Mouse (Mus musculus) limb, embryonic 11.5 days (tissue): ENCODE results near the gene Plcl2. TPM values are rescaled to one million over a fixed set of nuclear protein-coding genes. Genes with fewer than 3 reads are reported as not detected.

Source experiments
- ATAC-seq: fragments of 200-750 bp; cut with Nextera tagmentation; 2 replicates; pipeline ENCODE4 v1.8.0; 2017; ENCODE audit warnings: low read depth; ENCODE audit not compliant: insufficient number of reproducible peaks, low FRiP score, low TSS enrichment
- DNase-seq: peaks from one replicate; pipeline ENCODE4 v3.0.0-alpha.2; 2015; ENCODE audit warnings: low spot score
- H3K27ac ChIP-seq: fragments of 300-500 bp; sonication (generic); replicated peaks from 2 replicates; pipeline ENCODE4 v1.5.1; 2014; ENCODE audit warnings: low read depth, mild to moderate bottlenecking, low read length
- H3K27me3 ChIP-seq: fragments of 300-500 bp; sonication (generic); 2 replicates; pipeline ENCODE4 v1.6.1; 2014; ENCODE audit warnings: mild to moderate bottlenecking, low read length, mixed read lengths; ENCODE audit not compliant: control insufficient read depth, insufficient read depth
- H3K36me3 ChIP-seq: fragments of 300-500 bp; sonication (generic); 2 replicates; pipeline ENCODE4 v1.6.1; 2014; ENCODE audit warnings: mild to moderate bottlenecking, low read length, moderate library complexity, mixed read lengths; ENCODE audit not compliant: control insufficient read depth, insufficient read depth
- H3K4me1 ChIP-seq: fragments of 300-500 bp; sonication (generic); 2 replicates; pipeline ENCODE4 v1.6.1; 2014; ENCODE audit warnings: low read length, mixed read lengths; ENCODE audit not compliant: control insufficient read depth, insufficient read depth
- H3K4me2 ChIP-seq: fragments of 300-500 bp; sonication (generic); 2 replicates; pipeline ENCODE4 v1.6.1; 2014; ENCODE audit warnings: low read depth, mild to moderate bottlenecking, moderate library complexity; ENCODE audit not compliant: severe bottlenecking
- H3K4me3 ChIP-seq: fragments of 300-500 bp; sonication (generic); 2 replicates; pipeline ENCODE4 v1.5.1; 2014; ENCODE audit warnings: low read depth, low read length
- H3K9ac ChIP-seq: fragments of 300-500 bp; sonication (generic); 2 replicates; pipeline ENCODE4 v1.6.1; 2014; ENCODE audit warnings: mild to moderate bottlenecking, low read length
- H3K9me3 ChIP-seq: fragments of 300-500 bp; sonication (generic); 2 replicates; pipeline ENCODE4 v1.6.1; 2016; ENCODE audit warnings: low read length; ENCODE audit not compliant: control insufficient read depth
- WGBS: fragments of 180-500 bp; shearing (Covaris S2); extraction: QIAGEN DNeasy Blood & Tissue Kit; methylation state at CpG from one replicate; pipeline ENCODE4 v1.1.7; 2014; 5-methylcytosine and 5-hydroxymethylcytosine counted together
- polyA plus RNA-seq: library from polyadenylated mRNA; unstranded; fragments of >200 nt; fragmentation: Nextera tagmentation; extraction: Ambion mirVana; gene quantifications from 2 replicates; pipeline ENCODE4 v1.2.1, GENCODE M21; 2014

Plcl2 gene
- polyA plus RNA-seq, 1 experiment from 2014 or later = 5.3 TPM

- ATAC-seq (no peak), DNase-seq (no peak)
- Histone ChIP-seq H3K27me3 (no peaks in the 10 kb centered on the region), H3K9ac (no peak overlapping the region), H3K36me3 (no peaks in the 10 kb centered on the region), H3K4me1 (no peaks in the 10 kb centered on the region), H3K9me3 (no peaks in the 10 kb centered on the region), H3K4me3 (no peak overlapping the region), H3K27ac (no peak overlapping the region), H3K4me2 (no peak overlapping the region)
- 87% methylated on average over 4 of the region's 4 CpGs for WGBS
Measured at GRCm38 (mm10) chr17:50477277-50477676, 31.9 kb upstream of the Plcl2 start.

DNA sequence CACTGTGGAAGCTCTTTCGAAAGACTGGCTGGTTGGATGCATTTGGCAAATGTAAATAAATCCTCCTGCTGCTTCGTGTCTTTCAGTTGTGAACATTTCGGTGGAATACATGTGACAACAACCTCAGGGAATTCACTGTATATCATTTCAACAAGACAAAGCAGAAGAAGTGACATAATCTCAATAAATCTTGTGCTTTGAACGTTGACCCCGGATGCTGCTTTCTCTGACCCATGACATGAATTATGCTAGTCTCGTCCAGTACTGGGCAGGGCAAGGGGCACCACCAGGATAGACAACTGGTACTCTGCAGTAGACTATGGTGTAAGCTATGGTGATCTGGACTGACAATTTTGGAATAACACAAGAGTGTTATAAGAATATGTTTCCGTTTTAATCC lies 28.3 kb upstream of the Plcl2 start:
- H3K9ac ChIP-seq = no peak overlapping the region
- H3K4me1 ChIP-seq = no peaks in the 10 kb centered on the region
- no peak for ATAC-seq
- no peak for DNase-seq
- no peak overlapping the region for H3K27ac ChIP-seq
- no peaks in the 10 kb centered on the region for H3K27me3 ChIP-seq
- WGBS = 85% methylated on average over 7 of the region's 7 CpGs
- H3K4me3 ChIP-seq = no peak overlapping the region
- H3K9me3 ChIP-seq = no peaks in the 10 kb centered on the region
- H3K36me3 ChIP-seq = no peaks in the 10 kb centered on the region
- no peak overlapping the region for H3K4me2 ChIP-seq

GRCm38 (mm10) chr17:50483700-50484099 lies 25.5 kb upstream of the Plcl2 start:
- DNase-seq (no peak), ATAC-seq (no peak)
- no peak overlapping the region for H3K9ac ChIP-seq
- H3K4me2 ChIP-seq = no peak overlapping the region
- H3K4me3 ChIP-seq = no peak overlapping the region
- WGBS = 79% methylated on average over 7 of the region's 7 CpGs
- H3K4me1 ChIP-seq = no peaks in the 10 kb centered on the region
- H3K36me3 ChIP-seq = no peaks in the 10 kb centered on the region
- no peaks in the 10 kb centered on the region for H3K9me3 ChIP-seq
- no peak overlapping the region for H3K27ac ChIP-seq
- no peaks in the 10 kb centered on the region for H3K27me3 ChIP-seq

DNA sequence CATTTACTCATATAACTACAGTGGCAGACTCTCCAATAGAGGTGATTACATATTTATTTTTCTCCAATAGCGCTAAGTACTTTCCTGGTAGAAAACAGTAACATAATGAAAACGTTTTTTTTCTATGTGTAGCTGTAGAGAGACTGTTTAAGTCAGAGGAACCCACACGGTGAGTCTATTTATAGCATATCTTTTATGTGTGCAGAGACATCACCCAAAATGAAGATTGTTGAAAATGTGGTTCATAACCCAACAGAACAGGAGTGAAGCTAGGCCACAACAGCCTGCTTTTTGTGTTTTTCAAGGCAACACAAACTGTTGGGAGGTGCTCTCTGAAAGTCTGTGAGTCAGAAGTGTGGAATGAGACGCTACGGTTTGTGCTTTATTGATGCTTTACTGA lies 24.2 kb upstream of the Plcl2 start:
- H3K27me3 ChIP-seq = no peaks in the 10 kb centered on the region
- no peak overlapping the region for H3K9ac ChIP-seq
- ATAC-seq (no peak), DNase-seq (no peak)
- 80% methylated on average over 5 of the region's 5 CpGs for WGBS
- no peak overlapping the region for H3K4me3 ChIP-seq
- H3K4me1 ChIP-seq = no peaks in the 10 kb centered on the region
- H3K4me2 ChIP-seq = no peak overlapping the region
- H3K36me3 ChIP-seq = no peaks in the 10 kb centered on the region
- H3K9me3 ChIP-seq = no peaks in the 10 kb centered on the region
- no peak overlapping the region for H3K27ac ChIP-seq

DNA sequence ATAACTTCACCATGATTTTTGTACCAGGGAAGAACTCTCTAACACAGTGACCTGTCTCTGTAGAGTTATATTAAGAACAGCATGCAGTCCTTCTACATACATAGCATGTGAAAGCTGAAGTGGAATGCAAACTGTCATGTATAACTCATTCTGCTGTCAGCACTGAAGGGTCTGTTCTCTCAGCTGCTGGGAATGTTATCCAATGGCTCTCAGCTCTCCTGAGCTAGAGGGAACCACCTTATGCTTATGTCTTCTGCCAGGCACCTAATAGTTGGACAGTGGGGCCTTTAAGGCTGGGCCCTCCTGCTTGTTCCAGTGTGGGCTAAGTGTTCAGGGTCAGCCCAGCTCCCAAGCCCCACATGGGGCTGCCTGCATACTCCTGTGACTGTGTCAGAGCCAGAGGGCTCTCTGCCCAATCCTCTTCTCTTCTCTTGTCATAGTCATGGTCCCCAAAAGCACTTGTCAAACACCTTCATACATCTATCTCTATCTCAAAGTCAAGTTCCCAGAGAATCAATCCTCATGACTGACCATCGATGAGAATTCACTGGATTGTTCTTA lies 22.1 kb upstream of the Plcl2 start:
- Histone ChIP-seq H3K4me2 (no peak overlapping the region), H3K9ac (no peak overlapping the region), H3K27me3 (no peaks in the 10 kb centered on the region), H3K36me3 (no peaks in the 10 kb centered on the region), H3K9me3 (no peaks in the 10 kb centered on the region), H3K27ac (no peak overlapping the region), H3K4me1 (no peaks in the 10 kb centered on the region), H3K4me3 (no peak overlapping the region)
- ATAC-seq (no peak), DNase-seq (no peak)
- WGBS = 90% methylated on average over 1 of the region's 1 CpGs

GRCm38 (mm10) chr17:50487670-50488069 lies 21.5 kb upstream of the Plcl2 start:
- WGBS = 74% methylated on average over 3 of the region's 3 CpGs
- H3K9me3 ChIP-seq = no peaks in the 10 kb centered on the region
- H3K36me3 ChIP-seq = no peaks in the 10 kb centered on the region
- H3K27me3 ChIP-seq = no peaks in the 10 kb centered on the region
- H3K4me1 ChIP-seq = no peaks in the 10 kb centered on the region
- no peak overlapping the region for H3K4me3 ChIP-seq
- no peak overlapping the region for H3K9ac ChIP-seq
- ATAC-seq (no peak), DNase-seq (no peak)
- H3K27ac ChIP-seq = no peak overlapping the region
- no peak overlapping the region for H3K4me2 ChIP-seq

GRCm38 (mm10) chr17:50488406-50488805 lies 20.8 kb upstream of the Plcl2 start:
- no peak overlapping the region for H3K9ac ChIP-seq
- no peak overlapping the region for H3K4me2 ChIP-seq
- H3K4me3 ChIP-seq = no peak overlapping the region
- H3K4me1 ChIP-seq = no peaks in the 10 kb centered on the region
- no peak for ATAC-seq
- no peaks in the 10 kb centered on the region for H3K9me3 ChIP-seq
- no peak overlapping the region for H3K27ac ChIP-seq
- WGBS = 86% methylated on average over 3 of the region's 3 CpGs
- H3K27me3 ChIP-seq = no peaks in the 10 kb centered on the region
- DNase-seq = no peak
- H3K36me3 ChIP-seq = no peaks in the 10 kb centered on the region

DNA sequence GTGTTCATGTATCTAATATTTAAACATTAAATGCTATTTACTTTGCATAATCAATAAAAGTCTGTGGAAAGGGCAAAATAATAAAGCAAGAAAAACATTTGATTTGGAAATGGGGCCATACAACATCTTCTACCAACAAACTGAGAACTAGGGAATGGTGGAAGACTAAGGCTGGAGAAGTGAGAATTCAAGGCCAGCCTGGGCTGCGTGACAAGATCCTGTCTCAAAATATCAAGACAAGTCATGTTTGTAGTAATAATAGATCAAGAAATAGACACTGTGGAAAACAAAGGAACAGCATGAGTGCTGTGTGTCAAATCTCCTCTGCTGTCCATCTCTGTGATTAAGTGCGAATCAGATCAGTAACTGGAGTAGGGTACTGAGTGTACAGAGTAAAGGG lies 20.3 kb upstream of the Plcl2 start:
- Histone ChIP-seq H3K27ac (no peak overlapping the region), H3K36me3 (no peaks in the 10 kb centered on the region), H3K4me1 (no peaks in the 10 kb centered on the region), H3K9ac (no peak overlapping the region), H3K4me2 (no peak overlapping the region), H3K9me3 (no peaks in the 10 kb centered on the region), H3K27me3 (no peaks in the 10 kb centered on the region), H3K4me3 (no peak overlapping the region)
- 92% methylated on average over 2 of the region's 2 CpGs for WGBS
- ATAC-seq (no peak), DNase-seq (no peak)
